Mouse (Mus musculus) left cerebral cortex, postnatal 10 days (tissue): ENCODE results near the gene 0610030E20Rik. TPM values are rescaled to one million over a fixed set of nuclear protein-coding genes. Genes with fewer than 3 reads are reported as not detected.

Experiments
- DNase-seq, 2 experiments: peaks; one replicate each; pipeline ENCODE4 v3.0.0; 2021 to 2022; ENCODE audit warnings: low spot score in 2 of 2, mixed read lengths in 1 of 2; ENCODE audit errors: extremely low spot score in 1 of 2
- intact Hi-C: fragments of 180-260 bp; cut with DNase I; formaldehyde crosslinking; loops from one replicate; pipeline ENCODE4 v1.15.1; 2025
- total RNA-seq, 2 experiments: library from RNA; stranded (reverse); gene quantifications; 2 replicates each; pipeline ENCODE4 v1.2.3; 2021

0610030E20Rik gene
- total RNA-seq, 2 experiments from 2014 or later, result 12.3 to 13.1 TPM

GRCm38 (mm10) chr6:72385258-72385657 lies 38.1 kb downstream of the 0610030E20Rik start:
- intact Hi-C loops, result no loop called here
- DNase-seq, result no peak

- no peak for DNase-seq
- intact Hi-C loops, result no loop called here
These were observed 39.4 kb downstream of the 0610030E20Rik start for GRCm38 (mm10) chr6:72386561-72386960.

DNA sequence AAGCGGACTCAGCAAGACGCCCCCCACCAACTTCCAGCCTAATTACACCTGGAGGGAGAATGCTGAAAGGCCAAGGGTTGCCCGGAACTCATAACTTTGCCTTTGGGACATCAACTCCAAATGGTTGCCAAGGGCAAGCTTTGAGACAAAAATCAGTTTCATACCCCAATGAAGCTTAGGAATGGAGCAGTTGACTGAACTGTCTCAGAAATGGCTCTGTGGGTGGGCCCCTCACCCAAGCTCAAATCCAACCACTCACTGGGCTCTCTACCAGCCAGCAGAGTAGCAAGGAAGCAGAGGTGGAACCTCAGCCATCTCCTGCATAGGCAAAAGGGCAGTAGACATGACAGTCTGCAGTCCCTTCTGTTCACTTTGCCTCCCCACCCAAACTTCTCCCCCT lies 40.7 kb downstream of the 0610030E20Rik start:
- no peak for DNase-seq
- intact Hi-C loops, result no loop called here

DNA sequence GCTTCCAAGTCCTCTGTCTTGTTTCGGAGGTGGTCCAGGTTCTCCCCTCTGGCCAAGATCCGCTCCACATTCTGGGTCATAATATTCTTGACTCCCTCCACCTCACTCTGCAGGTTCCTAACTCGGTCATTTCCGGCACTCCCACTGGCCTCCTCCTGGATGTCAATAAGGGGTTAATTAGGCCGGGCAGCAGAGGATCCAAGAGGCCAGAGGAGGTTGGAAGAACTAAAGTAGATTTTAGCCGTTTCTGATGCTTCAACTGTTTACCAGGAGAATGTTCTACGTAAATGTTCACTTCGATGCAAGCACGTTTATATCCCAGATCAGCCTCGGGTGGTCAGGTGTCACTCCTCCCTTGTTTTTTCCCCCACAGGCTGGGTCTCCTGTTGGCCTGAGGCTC lies 41.1 kb downstream of the 0610030E20Rik start:
- intact Hi-C loops, result no loop called here

DNA sequence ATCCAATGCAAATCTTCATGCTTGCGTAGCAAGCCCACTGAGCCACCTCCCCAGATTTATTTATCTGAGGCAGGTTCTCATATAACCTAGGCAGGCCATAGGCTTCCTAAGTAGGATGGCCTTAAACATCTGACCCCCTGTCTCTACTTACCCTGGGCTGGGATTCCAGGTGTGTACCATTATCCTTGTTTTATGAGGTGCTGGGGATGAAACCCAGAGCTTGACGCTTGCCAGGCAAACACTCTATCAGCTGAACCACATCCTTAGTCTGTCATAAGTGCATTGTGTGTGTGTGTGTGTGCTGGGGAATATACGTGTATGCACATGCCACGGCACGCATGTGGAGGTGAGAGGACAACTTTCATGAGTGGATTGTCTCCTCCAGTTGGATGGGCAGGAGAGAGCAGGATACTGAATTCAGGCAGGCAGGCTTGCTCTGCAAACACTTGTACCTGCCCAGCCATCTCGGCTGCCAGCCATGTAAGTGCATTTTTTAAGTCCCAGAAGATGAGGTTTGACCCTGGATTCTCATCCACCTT lies 41.7 kb downstream of the 0610030E20Rik start:
- no peak for DNase-seq
- intact Hi-C loops, result no loop called here

More for the DNA sequence above, 41.1 kb downstream of the 0610030E20Rik start:
- no peak for DNase-seq

DNA sequence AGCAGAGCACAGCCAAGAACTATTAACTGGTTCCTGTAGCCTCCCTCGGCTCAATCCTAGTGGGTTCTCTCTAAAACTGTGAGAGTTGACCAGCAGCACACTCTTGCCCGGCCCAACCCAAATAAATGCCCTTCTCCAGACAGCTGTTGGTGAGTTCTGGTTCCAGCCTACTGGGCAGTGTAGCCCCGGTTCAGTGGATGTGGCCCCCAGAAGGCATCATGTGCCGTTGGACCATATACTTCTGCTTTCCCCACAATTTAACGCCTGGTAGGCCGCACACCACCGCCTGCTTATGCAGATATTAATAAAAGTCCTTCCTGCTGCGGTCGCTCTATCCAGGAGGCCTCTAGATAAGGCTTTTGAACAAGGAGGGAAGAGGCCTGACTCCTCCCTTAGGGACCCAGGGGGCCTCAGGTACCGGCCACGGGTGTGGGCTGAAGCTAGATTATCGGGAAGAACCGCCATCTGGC lies 42.4 kb downstream of the 0610030E20Rik start:
- intact Hi-C loops, result no loop called here
- DNase-seq, result no peak

DNA sequence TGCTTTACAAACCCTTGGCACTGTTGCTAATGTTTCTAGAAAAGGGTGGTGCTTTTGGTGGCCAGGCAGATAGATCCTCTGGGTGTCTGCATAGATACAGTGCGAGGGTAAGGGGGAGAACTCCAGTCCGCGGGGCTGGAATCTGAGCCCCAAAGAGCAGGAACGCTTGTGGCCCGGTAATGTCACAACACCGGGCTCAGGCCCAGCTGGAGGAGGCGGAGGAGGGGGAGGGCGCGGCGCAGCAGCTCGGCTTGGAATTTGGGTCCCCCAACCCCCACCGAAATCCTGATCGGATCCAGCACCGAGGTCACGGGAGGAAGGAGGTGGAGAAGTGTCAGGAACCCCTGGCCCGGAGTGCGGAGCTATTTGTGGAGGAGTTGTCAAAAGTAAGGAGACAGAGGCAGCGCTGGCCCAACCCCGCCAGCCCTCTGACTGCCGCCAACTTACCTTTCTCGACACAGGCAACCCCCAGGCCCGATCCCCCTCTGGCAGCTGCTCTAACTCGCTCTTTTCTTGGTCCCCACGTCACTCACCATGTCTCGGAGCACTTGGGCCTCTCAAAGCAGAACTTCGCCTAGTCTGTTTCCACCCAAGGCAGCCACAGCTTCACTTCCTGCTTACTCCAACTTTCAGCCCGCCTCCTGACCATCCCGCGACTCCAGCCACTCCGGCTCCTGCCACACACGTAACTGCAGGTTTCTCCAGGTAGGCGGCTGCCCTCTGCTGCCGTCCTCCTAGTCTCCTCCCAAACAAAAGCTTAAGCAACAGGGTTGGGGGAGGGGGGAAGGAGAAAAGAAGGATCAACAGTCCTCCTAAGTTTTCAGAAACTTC lies 43.0 kb downstream of the 0610030E20Rik start, which contains the start of gene Vamp8:
Gene Vamp8 (minus strand): TSS at position 763 of the 831 bp plus-strand sequence.
- DNase-seq, result peak; percentile 30 to 88
- intact Hi-C loops, result no loop called here

- intact Hi-C loops, result no loop called here
- DNase-seq, result peak in 1 of 2 experiments; percentile 79
These were observed 43.8 kb downstream of the 0610030E20Rik start for GRCm38 (mm10) chr6:72390795-72391521.

GRCm38 (mm10) chr6:72392341-72392740 lies 45.2 kb downstream of the 0610030E20Rik start:
- intact Hi-C loops, result no loop called here

GRCm38 (mm10) chr6:72396837-72397251 lies 49.7 kb downstream of the 0610030E20Rik start:
- intact Hi-C loops, result no loop called here
- no peak for DNase-seq

More at GRCm38 (mm10) chr6:72392341-72392740, 45.2 kb downstream of the 0610030E20Rik start:
- DNase-seq, result no peak

- DNase-seq, result no peak
- intact Hi-C loops, result no loop called here
These were observed 52.9 kb downstream of the 0610030E20Rik start for GRCm38 (mm10) chr6:72399967-72400366.

GRCm38 (mm10) chr6:72401875-72402274 lies 54.8 kb downstream of the 0610030E20Rik start:
- intact Hi-C loops, result no loop called here
- peak; percentile 38 to 70 for DNase-seq

Other genes with a start within 250 kb of the 0610030E20Rik start
- gene St3gal5, start 249.7 kb upstream of the 0610030E20Rik start, total RNA-seq, result 100 to 1,000 TPM in 1 of 2 experiments, 10 to 100 TPM in 1; 98.2 to 100 TPM
- 1 to 10 TPM; 1.1 to 1.7 TPM for gene Atoh8, start 111.7 kb upstream of the 0610030E20Rik start, total RNA-seq
- gene Sftpb, start 42.7 kb upstream of the 0610030E20Rik start, total RNA-seq, result not detected
- 10 to 100 TPM; 31.8 to 33.6 TPM for gene Usp39, start 2.1 kb upstream of the 0610030E20Rik start, total RNA-seq
- gene Tmem150a, start 8.1 kb downstream of the 0610030E20Rik start, total RNA-seq, result 10 to 100 TPM; 16.6 to 19.0 TPM
- gene Rnf181, start 19.6 kb downstream of the 0610030E20Rik start, total RNA-seq, result 10 to 100 TPM; 66.0 to 68.3 TPM
- gene Vamp5, start 33.2 kb downstream of the 0610030E20Rik start, total RNA-seq, result 1 to 10 TPM; 3.4 to 4.5 TPM
- gene Vamp8, start 43.4 kb downstream of the 0610030E20Rik start, total RNA-seq, result 1 to 10 TPM; 8.1 to 9.4 TPM
- 10 to 100 TPM; 19.8 to 21.1 TPM for gene Ggcx, start 67.0 kb downstream of the 0610030E20Rik start, total RNA-seq
- gene Mat2a, start 92.2 kb downstream of the 0610030E20Rik start, total RNA-seq, result 100 to 1,000 TPM; 158 to 195 TPM
- 1 to 10 TPM; 1.1 to 1.2 TPM for gene Sh2d6, start 174.4 kb downstream of the 0610030E20Rik start, total RNA-seq
- gene Capg, start 197.1 kb downstream of the 0610030E20Rik start, total RNA-seq, result 1 to 10 TPM; 2.8 to 4.0 TPM